Comparison of ENCODE assay signal across 8 mouse cellular contexts in genomic region chr12:24724369-24724768, GRCm38 (mm10). TPM values are rescaled to one million over a fixed set of nuclear protein-coding genes. Genes with fewer than 3 reads are reported as not detected.
A peak's percentile ranks its signal among the peaks of the same experiment; 100 is the strongest.
DNase-seq lines count a peak whose midpoint lies in the region; ATAC-seq and TF ChIP-seq lines count a peak whose summit lies in the region.

No protein-coding gene starts in this region.

- 0 out of 2 replicates have a peak overlapping the region, but pooled peaks have one; percentile 17 for H3K4me3 ChIP-seq in E14TG2a.4 (replicated peaks; ENCODE audit: low read length)
- H3K4me3 ChIP-seq in hindbrain, embryonic 14.5 days (replicated peaks; ENCODE audit: low read length), result no peak overlapping the region

- ATAC-seq in common myeloid progenitor, adult 5-6 weeks (replicated peaks; ENCODE audit: low read depth, poor library complexity, severe bottlenecking), result peak; percentile 42; the same call in 1 of the 2 replicates
- peak; percentile 84 for ATAC-seq in hindbrain, embryonic 14.5 days (ENCODE audit: low FRiP score)

- peak overlapping the region; percentile 41; the same call in 1 of the 2 replicates for H3K27ac ChIP-seq in hindbrain, embryonic 14.5 days

- no peaks in the 10 kb centered on the region for H3K9me3 ChIP-seq in E14TG2a.4 (ENCODE audit: low read length)
- peaks cover 9% of the 10 kb centered on the region for H3K9me3 ChIP-seq in hindbrain, embryonic 14.5 days (ENCODE audit: control insufficient read depth, low read length)

- no peak for TF ChIP-seq CTCF in E14TG2a.4 (conservative IDR thresholded peaks at IDR 0.05; ENCODE audit: low read length)

- WGBS in hindbrain, embryonic 14.5 days, result 16% methylated on average over 2 of the region's 2 CpGs

- no peaks in the 10 kb centered on the region for H3K27me3 ChIP-seq in E14TG2a.4 (ENCODE audit: insufficient read depth, low read length)
- no peaks in the 10 kb centered on the region for H3K27me3 ChIP-seq in hindbrain, embryonic 14.5 days (ENCODE audit: control insufficient read depth, insufficient read depth, low read length)

- intact Hi-C loops in left cerebral cortex, postnatal 14 days (cut with DNase I), result no loop called here

- H3K4me2 ChIP-seq in hindbrain, embryonic 14.5 days (replicated peaks), result 0 out of 2 replicates have a peak overlapping the region, but pooled peaks have one; percentile 12

- no peak overlapping the region; the same call in 1 of the 2 replicates for H3K9ac ChIP-seq in hindbrain, embryonic 14.5 days

- H3K36me3 ChIP-seq in E14TG2a.4 (ENCODE audit: insufficient read depth, low read length), result no peaks in the 10 kb centered on the region
- no peaks in the 10 kb centered on the region for H3K36me3 ChIP-seq in hindbrain, embryonic 14.5 days (replicated peaks; ENCODE audit: control insufficient read depth, insufficient read depth)

- peak; percentile 42 for DNase-seq in hindbrain, embryonic 14.5 days (ENCODE audit: low spot score)
- peak; percentile 24 for DNase-seq in lung, postnatal 25 days (ENCODE audit: low spot score)
- DNase-seq in spleen, adult 12 weeks (ENCODE audit: low spot score), result no peak
- DNase-seq in natural killer cell, adult 2 months (ENCODE audit: low spot score in 2 of 2), result no peak
- DNase-seq in layer of hippocampus, postnatal 14 days (ENCODE audit: low spot score in 2 of 2), result no peak
- DNase-seq in left cerebral cortex, postnatal 14 days (ENCODE audit: low spot score in 2 of 2), result no peak

- H3K4me1 ChIP-seq in E14TG2a.4 (replicated peaks; ENCODE audit: low read depth, low read length), result peaks cover 28% of the 10 kb centered on the region
- H3K4me1 ChIP-seq in hindbrain, embryonic 14.5 days (replicated peaks; ENCODE audit: control insufficient read depth, insufficient read depth, low read length), result 0 out of 2 replicates have a peak, but pooled peaks cover 8% of the 10 kb centered on the region

RNA-seq across cellular contexts. Expression of gene Rrm2, which starts 16.3 kb away (rescaled TPM):
- total RNA-seq in common myeloid progenitor, adult 5-6 weeks (2017), result 90.3 and 94.5 TPM in 2 replicates
- polyA plus RNA-seq in hindbrain, embryonic 14.5 days (2014; fragmentation: Nextera tagmentation; extraction: Ambion mirVana), result 42.8 and 52.5 TPM in 2 replicates
- 1 to 10 TPM; 6.3 to 7.6 TPM for total RNA-seq in layer of hippocampus, postnatal 14 days (2021)
- total RNA-seq in left cerebral cortex, postnatal 14 days (2021), result 1 to 10 TPM; 4.9 to 5.2 TPM

RNA-seq across cellular contexts. Expression of gene Cys1, which starts 42.8 kb away (rescaled TPM):
- total RNA-seq in common myeloid progenitor, adult 5-6 weeks (2017), result 0.41 TPM in 1 of 2 replicates, not detected in the other
- 2.3 and 2.6 TPM in 2 replicates for polyA plus RNA-seq in hindbrain, embryonic 14.5 days (2014; fragmentation: Nextera tagmentation; extraction: Ambion mirVana)
- 10 to 100 TPM; 13.4 to 14.2 TPM for total RNA-seq in layer of hippocampus, postnatal 14 days (2021)
- 1 to 10 TPM; 9.9 to 10.0 TPM for total RNA-seq in left cerebral cortex, postnatal 14 days (2021)

Comparison
In these comparisons a context has a peak if more than half of its experiments do, and no peak if none do; other contexts are left out.
1. DNase-seq: peak in hindbrain, embryonic 14.5 days (single experiment) and lung, postnatal 25 days (single experiment); none in spleen, adult 12 weeks (single experiment), natural killer cell, adult 2 months (0 of 2), layer of hippocampus, postnatal 14 days (0 of 2) and left cerebral cortex, postnatal 14 days (0 of 2).
2. RNA of gene Rrm2, which starts 16.3 kb away (total RNA-seq): 90.3 to 94.5 TPM in common myeloid progenitor, adult 5-6 weeks; 6.3 to 7.6 TPM in layer of hippocampus, postnatal 14 days and 4.9 to 5.2 TPM in left cerebral cortex, postnatal 14 days; every median in the first group is over 10 times any median in the second.